Mouse (Mus musculus): ENCODE measurements around the gene Klhdc7a. TPM values are rescaled to one million over a fixed set of nuclear protein-coding genes. Genes with fewer than 3 reads are reported as not detected.
A peak's percentile ranks its signal among the peaks of the same experiment; 100 is the strongest.

Klhdc7a gene
- 0.88 and 1.0 TPM in 2 replicates for polyA plus RNA-seq (2015; fragmentation: Nextera tagmentation; extraction: Ambion mirVana)

DNA sequence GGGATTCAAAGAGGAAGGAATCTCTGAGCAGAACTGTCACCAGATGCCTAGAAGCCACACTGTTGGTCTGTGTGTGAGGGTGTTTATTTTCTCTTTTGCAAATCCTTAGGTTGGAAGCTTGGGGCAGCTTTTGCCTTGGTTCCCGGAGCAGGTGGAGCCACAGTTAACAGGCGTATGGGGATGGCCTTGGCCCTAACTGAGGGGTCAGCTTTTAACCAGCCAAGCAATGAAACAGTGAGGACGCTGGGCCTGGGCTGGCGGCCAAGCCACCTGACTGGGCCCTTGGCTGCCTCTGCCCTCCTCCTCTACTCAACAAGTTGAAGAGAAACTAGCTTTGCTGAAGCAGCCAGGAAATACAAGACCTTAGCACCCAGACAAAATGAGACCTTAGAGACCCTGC, at the start of gene Klhdc7a:
Gene Klhdc7a (minus strand): TSS at position 105 of the 400 bp plus-strand sequence.
- no peak within 1 kb of the TSS for H3K9ac ChIP-seq (ENCODE audit: low read depth, low read length)
- peak within 1 kb of the TSS; percentile 41 for H3K4me3 ChIP-seq (ENCODE audit: low read depth, low read length)
- H3K36me3 ChIP-seq (ENCODE audit: control insufficient read depth, insufficient read depth) = no peaks in the 10 kb centered on the region
- 54% methylated on average over 4 of the region's 4 CpGs for WGBS (ENCODE audit: insufficient replicate concordance)
- H3K27me3 ChIP-seq (ENCODE audit: control insufficient read depth, insufficient read depth, low read depth, low read length) = no peaks in the 10 kb centered on the region
- peak; percentile 88 for ATAC-seq (ENCODE audit: low read depth)
- peak within 1 kb of the TSS; percentile 78 for H3K27ac ChIP-seq (ENCODE audit: low read length)
- peak within 1 kb of the TSS; percentile 41 for H3K4me2 ChIP-seq (ENCODE audit: low read depth, low read length)
- no peaks in the 10 kb centered on the region for H3K9me3 ChIP-seq (replicated peaks; ENCODE audit: control insufficient read depth, low read length)
- H3K4me1 ChIP-seq (ENCODE audit: control insufficient read depth, low read depth, low read length) = no peaks in the 10 kb centered on the region

DNA sequence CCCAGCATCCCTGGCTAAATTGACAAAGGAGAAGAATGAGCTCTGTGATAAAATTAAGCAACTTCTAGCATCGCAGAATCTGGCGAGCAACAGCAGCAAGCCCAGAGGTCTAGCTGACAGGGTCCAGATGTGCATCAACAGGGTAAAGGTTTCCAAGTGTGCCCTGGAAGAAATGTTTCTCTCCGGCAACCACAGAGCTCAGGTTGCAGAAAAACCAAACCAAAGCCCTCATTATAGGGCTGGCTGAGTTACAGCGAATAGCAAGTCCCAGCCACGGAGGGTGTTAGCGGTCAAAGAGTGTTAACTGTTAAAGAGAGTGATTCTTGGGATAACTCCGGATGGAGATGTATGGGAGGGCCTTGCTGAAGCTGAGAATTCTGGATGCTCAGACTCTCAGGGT, 48.1 kb upstream of the Klhdc7a start:
- Histone ChIP-seq H3K27me3 (ENCODE audit: control insufficient read depth, insufficient read depth, low read depth, low read length) (no peaks in the 10 kb centered on the region), H3K27ac (ENCODE audit: low read length) (no peak overlapping the region), H3K9ac (ENCODE audit: low read depth, low read length) (no peak overlapping the region), H3K4me1 (ENCODE audit: control insufficient read depth, low read depth, low read length) (no peaks in the 10 kb centered on the region), H3K36me3 (ENCODE audit: control insufficient read depth, insufficient read depth) (no peaks in the 10 kb centered on the region), H3K4me2 (ENCODE audit: low read depth, low read length) (no peak overlapping the region), H3K4me3 (ENCODE audit: low read depth, low read length) (no peak overlapping the region), H3K9me3 (replicated peaks; ENCODE audit: control insufficient read depth, low read length) (no peaks in the 10 kb centered on the region)
- ATAC-seq (ENCODE audit: low read depth) = no peak
- 55% methylated on average over 7 of the region's 7 CpGs for WGBS (ENCODE audit: insufficient replicate concordance)

DNA sequence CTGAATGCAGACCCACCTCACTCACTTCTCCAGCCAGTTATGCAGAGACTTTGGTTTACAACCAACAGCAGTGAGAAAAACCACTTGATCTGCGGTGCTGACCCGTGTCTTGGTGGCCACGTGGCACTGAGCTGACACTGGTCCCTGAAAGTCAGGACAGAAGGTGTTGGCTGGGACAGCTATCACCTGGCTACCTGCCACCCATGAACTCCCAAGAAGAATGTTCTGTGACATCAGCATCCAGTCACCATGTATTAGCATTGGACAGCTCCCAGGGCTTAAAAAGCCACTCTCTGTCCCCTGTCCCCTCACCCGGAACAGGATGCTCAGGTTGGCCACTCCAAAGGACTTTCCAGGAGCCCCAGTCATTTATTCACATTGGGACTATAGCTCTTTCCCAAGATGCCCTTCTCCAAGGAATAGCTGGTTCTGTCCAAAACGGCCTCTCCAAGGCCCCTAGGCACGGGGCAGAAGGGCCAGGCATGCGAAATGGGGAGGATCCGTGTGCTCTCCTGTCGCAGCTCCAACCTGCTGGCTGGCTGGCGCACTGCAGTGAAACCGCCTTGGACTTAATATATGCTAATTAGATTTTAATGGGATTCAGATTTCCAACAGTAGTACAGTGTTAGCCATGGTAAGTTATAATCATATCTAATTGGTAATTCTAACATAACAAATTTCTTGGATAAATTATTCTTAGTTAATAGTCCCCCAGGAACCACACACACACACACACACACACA, 43.1 kb upstream of the Klhdc7a start:
- no peak for ATAC-seq (ENCODE audit: low read depth)
- H3K4me3 ChIP-seq (ENCODE audit: low read depth, low read length) = no peak overlapping the region
- no peak overlapping the region for H3K27ac ChIP-seq (ENCODE audit: low read length)
- no peak overlapping the region for H3K4me2 ChIP-seq (ENCODE audit: low read depth, low read length)
- 58% methylated on average over 11 of the region's 11 CpGs for WGBS (ENCODE audit: insufficient replicate concordance)
- H3K4me1 ChIP-seq (ENCODE audit: control insufficient read depth, low read depth, low read length) = no peaks in the 10 kb centered on the region
- no peak overlapping the region for H3K9ac ChIP-seq (ENCODE audit: low read depth, low read length)
- H3K27me3 ChIP-seq (ENCODE audit: control insufficient read depth, insufficient read depth, low read depth, low read length) = no peaks in the 10 kb centered on the region
- H3K9me3 ChIP-seq (replicated peaks; ENCODE audit: control insufficient read depth, low read length) = no peaks in the 10 kb centered on the region
- H3K36me3 ChIP-seq (ENCODE audit: control insufficient read depth, insufficient read depth) = no peaks in the 10 kb centered on the region

DNA sequence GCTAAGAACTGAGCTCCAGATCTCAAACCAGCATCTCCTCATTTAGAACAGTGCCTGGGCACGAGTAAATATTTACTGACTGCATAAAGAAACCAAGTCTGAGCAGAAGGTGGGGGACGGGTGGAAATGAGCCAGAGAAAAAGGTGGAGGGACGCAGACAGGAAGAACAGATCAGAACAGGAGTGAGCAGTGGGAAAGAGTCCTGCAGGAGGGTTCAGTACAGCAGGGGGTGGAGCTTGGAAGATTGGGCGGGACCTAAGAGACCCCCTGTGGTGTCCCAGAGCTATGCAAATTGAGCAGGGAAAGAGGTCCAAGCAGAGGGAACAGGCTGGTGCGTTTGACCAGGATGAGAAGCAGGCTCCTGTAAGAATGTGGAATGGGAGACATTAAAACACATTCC, 37.1 kb upstream of the Klhdc7a start:
- ATAC-seq (ENCODE audit: low read depth) = no peak
- Histone ChIP-seq H3K4me3 (ENCODE audit: low read depth, low read length) (no peak overlapping the region), H3K4me2 (ENCODE audit: low read depth, low read length) (no peak overlapping the region), H3K36me3 (ENCODE audit: control insufficient read depth, insufficient read depth) (no peaks in the 10 kb centered on the region), H3K27ac (ENCODE audit: low read length) (no peak overlapping the region), H3K9ac (ENCODE audit: low read depth, low read length) (no peak overlapping the region), H3K4me1 (ENCODE audit: control insufficient read depth, low read depth, low read length) (no peaks in the 10 kb centered on the region), H3K9me3 (replicated peaks; ENCODE audit: control insufficient read depth, low read length) (no peaks in the 10 kb centered on the region), H3K27me3 (ENCODE audit: control insufficient read depth, insufficient read depth, low read depth, low read length) (peaks cover 16% of the 10 kb centered on the region)
- 5% methylated on average over 5 of the region's 5 CpGs for WGBS (ENCODE audit: insufficient replicate concordance)

DNA sequence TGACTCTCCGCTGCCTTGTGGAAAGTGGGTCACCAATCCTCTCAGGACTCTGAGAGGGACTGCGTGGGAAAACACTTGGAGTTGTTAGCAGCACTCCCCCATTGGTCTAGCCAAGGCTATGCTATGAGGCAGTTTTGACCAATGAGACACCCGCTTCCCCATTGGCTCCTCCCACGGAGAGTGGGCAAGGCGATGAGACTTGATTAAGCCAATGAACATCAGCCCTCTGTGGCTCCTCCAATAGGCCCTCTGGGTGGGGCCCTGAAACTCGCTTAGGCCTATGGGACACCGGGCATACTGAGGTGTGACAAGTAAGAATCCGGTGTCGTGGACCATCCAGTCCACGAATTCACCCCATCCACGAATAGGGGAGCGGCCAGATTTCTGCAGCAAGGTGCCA, 36.3 kb upstream of the Klhdc7a start:
- peaks cover 16% of the 10 kb centered on the region for H3K27me3 ChIP-seq (ENCODE audit: control insufficient read depth, insufficient read depth, low read depth, low read length)
- H3K36me3 ChIP-seq (ENCODE audit: control insufficient read depth, insufficient read depth) = no peaks in the 10 kb centered on the region
- no peak overlapping the region for H3K9ac ChIP-seq (ENCODE audit: low read depth, low read length)
- no peak overlapping the region for H3K27ac ChIP-seq (ENCODE audit: low read length)
- H3K4me1 ChIP-seq (ENCODE audit: control insufficient read depth, low read depth, low read length) = no peaks in the 10 kb centered on the region
- WGBS (ENCODE audit: insufficient replicate concordance) = 9% methylated on average over 12 of the region's 12 CpGs
- H3K4me3 ChIP-seq (ENCODE audit: low read depth, low read length) = no peak overlapping the region
- no peak for ATAC-seq (ENCODE audit: low read depth)
- H3K9me3 ChIP-seq (replicated peaks; ENCODE audit: control insufficient read depth, low read length) = no peaks in the 10 kb centered on the region
- H3K4me2 ChIP-seq (ENCODE audit: low read depth, low read length) = no peak overlapping the region

DNA sequence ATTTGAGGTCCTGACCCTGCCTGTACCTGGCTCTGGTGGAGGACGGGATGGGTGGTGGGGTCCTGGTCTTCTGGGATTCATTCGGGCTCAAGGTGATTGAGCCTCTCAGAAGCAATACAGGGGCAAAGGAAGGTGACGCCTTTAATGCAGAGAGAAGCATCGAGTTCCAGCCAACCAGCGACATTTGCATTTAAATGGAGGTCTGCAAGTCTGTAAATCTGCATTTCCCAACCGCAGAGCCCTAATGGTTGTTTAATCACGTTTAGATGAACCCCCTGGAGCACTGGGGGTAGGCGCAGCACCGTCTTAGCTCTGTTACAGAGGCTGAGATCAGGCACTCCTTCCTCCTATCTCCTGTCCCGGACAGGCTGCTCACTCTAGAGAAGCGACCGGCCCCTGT, 34.2 kb upstream of the Klhdc7a start:
- Histone ChIP-seq H3K4me1 (ENCODE audit: control insufficient read depth, low read depth, low read length) (no peaks in the 10 kb centered on the region), H3K9me3 (replicated peaks; ENCODE audit: control insufficient read depth, low read length) (no peaks in the 10 kb centered on the region), H3K4me2 (ENCODE audit: low read depth, low read length) (no peak overlapping the region), H3K9ac (ENCODE audit: low read depth, low read length) (no peak overlapping the region), H3K27ac (ENCODE audit: low read length) (no peak overlapping the region), H3K36me3 (ENCODE audit: control insufficient read depth, insufficient read depth) (no peaks in the 10 kb centered on the region), H3K27me3 (ENCODE audit: control insufficient read depth, insufficient read depth, low read depth, low read length) (peaks cover 16% of the 10 kb centered on the region), H3K4me3 (ENCODE audit: low read depth, low read length) (no peak overlapping the region)
- WGBS (ENCODE audit: insufficient replicate concordance) = 13% methylated on average over 12 of the region's 12 CpGs
- ATAC-seq (ENCODE audit: low read depth) = no peak

DNA sequence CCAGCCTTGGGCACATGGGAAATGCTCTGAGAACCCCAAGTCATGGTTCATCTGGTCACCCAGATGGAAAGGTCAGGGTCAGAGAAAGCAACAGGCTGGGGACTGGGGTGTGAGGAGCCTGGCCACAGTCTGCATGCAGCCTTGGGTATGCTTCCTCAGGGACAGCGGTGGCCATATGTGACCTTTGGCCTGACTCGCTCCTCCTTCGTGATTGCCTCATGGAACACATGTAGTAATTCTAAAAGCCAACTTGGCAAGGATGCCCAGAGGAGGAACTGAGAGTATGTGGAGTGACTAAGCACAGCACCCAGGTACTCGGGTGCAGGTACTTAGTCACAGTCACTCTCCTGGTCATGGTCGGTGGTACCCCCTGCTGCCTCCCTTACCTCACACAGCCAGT, 33.1 kb upstream of the Klhdc7a start:
- Histone ChIP-seq H3K4me2 (ENCODE audit: low read depth, low read length) (no peak overlapping the region), H3K27me3 (ENCODE audit: control insufficient read depth, insufficient read depth, low read depth, low read length) (peaks cover 16% of the 10 kb centered on the region), H3K9me3 (replicated peaks; ENCODE audit: control insufficient read depth, low read length) (no peaks in the 10 kb centered on the region), H3K4me3 (ENCODE audit: low read depth, low read length) (no peak overlapping the region), H3K36me3 (ENCODE audit: control insufficient read depth, insufficient read depth) (no peaks in the 10 kb centered on the region), H3K27ac (ENCODE audit: low read length) (no peak overlapping the region), H3K4me1 (ENCODE audit: control insufficient read depth, low read depth, low read length) (no peaks in the 10 kb centered on the region), H3K9ac (ENCODE audit: low read depth, low read length) (no peak overlapping the region)
- no peak for ATAC-seq (ENCODE audit: low read depth)
- WGBS (ENCODE audit: insufficient replicate concordance) = 52% methylated on average over 5 of the region's 5 CpGs

DNA sequence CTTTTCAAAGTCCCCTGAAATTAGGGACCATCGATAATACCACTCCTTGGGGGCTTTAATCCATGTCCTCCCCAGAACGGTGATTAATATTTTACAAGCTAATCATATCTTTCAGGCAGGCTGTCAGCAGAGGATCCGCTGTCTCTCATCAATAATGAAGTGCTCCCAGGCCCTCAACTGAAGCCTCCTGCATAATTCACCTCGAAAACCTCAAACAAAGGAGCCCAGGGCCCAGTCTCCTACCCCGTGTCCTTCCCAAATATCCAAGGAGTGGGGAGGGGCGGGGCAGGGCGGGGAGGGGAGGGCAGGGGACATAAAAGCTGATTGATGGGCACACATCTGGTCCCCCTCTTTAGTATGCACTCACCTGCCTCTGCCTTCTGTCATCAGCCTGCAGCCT, 31.2 kb upstream of the Klhdc7a start:
- ATAC-seq (ENCODE audit: low read depth) = no peak

DNA sequence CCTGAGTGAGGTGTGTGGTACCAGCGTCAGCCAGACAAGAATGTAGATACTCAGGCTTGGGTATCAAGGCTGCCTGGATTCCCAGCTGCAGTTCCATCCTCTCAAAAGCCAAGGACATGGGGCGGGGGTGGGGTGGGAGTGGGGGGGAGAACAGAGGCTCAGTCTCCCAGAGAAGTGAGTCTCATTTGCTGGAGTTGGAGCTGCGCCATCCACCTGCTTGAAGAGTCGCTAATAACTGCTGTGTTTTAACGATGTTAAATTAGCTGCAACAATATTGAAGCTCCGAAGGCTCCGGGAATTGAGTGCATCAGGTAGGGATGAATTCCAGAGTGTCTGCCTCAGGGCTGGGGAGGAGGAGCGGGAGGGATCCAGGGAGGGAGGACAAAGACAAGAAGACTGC, 27.8 kb upstream of the Klhdc7a start:
- no peak for ATAC-seq (ENCODE audit: low read depth)
- 63% methylated on average over 8 of the region's 8 CpGs for WGBS (ENCODE audit: insufficient replicate concordance)
- Histone ChIP-seq H3K4me2 (ENCODE audit: low read depth, low read length) (no peak overlapping the region), H3K4me3 (ENCODE audit: low read depth, low read length) (no peak overlapping the region), H3K36me3 (ENCODE audit: control insufficient read depth, insufficient read depth) (no peaks in the 10 kb centered on the region), H3K9ac (ENCODE audit: low read depth, low read length) (no peak overlapping the region), H3K27me3 (ENCODE audit: control insufficient read depth, insufficient read depth, low read depth, low read length) (no peaks in the 10 kb centered on the region), H3K27ac (ENCODE audit: low read length) (no peak overlapping the region), H3K9me3 (replicated peaks; ENCODE audit: control insufficient read depth, low read length) (no peaks in the 10 kb centered on the region), H3K4me1 (ENCODE audit: control insufficient read depth, low read depth, low read length) (no peaks in the 10 kb centered on the region)

More for the DNA sequence above, 31.2 kb upstream of the Klhdc7a start:
- H3K27ac ChIP-seq (ENCODE audit: low read length) = no peak overlapping the region
- no peak overlapping the region for H3K4me2 ChIP-seq (ENCODE audit: low read depth, low read length)
- H3K36me3 ChIP-seq (ENCODE audit: control insufficient read depth, insufficient read depth) = no peaks in the 10 kb centered on the region
- WGBS (ENCODE audit: insufficient replicate concordance) = 43% methylated on average over 7 of the region's 7 CpGs
- peaks cover 8% of the 10 kb centered on the region for H3K27me3 ChIP-seq (ENCODE audit: control insufficient read depth, insufficient read depth, low read depth, low read length)
- H3K4me1 ChIP-seq (ENCODE audit: control insufficient read depth, low read depth, low read length) = no peaks in the 10 kb centered on the region
- H3K9me3 ChIP-seq (replicated peaks; ENCODE audit: control insufficient read depth, low read length) = no peaks in the 10 kb centered on the region
- H3K4me3 ChIP-seq (ENCODE audit: low read depth, low read length) = no peak overlapping the region
- no peak overlapping the region for H3K9ac ChIP-seq (ENCODE audit: low read depth, low read length)
